Mouse (Mus musculus): ENCODE measurements at regions not wholly inside any gene's neighbourhood (a gene's known extent, or its start where the extent isn't known, plus 50 kb on each side); places are given as distances from the start of the nearest gene placed in this dataset.

DNA sequence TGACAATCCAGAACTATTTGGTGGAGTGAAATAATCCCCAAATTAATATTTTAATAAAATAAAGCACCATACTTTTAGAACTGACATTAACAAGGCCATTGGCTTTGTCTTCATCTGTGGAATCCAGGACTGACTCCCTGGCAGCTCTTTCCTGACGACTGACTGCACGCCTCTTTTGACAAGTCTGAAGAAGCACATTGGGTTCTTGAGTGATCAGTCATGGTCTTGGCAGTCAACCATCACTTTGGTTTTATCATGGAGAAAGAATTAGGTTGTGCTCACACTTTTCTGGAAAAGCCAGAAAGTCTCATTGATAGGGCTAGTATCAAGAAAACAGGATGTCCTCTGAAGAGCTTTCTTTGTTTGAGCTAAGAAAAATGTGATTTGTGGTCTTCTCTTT, 399.8 kb upstream of the Jag1 start:
- H3K4me3 ChIP-seq: no peak overlapping the region
- ATAC-seq (ENCODE audit: low read depth): no peak
- H3K9ac ChIP-seq: no peak overlapping the region
- 80% methylated on average over 2 of the region's 2 CpGs for WGBS
- no peaks in the 10 kb centered on the region for H3K4me1 ChIP-seq (replicated peaks)
- H3K4me2 ChIP-seq: no peak overlapping the region
- H3K36me3 ChIP-seq: no peaks in the 10 kb centered on the region
- no peak overlapping the region for H3K27ac ChIP-seq (replicated peaks)
- no peaks in the 10 kb centered on the region for H3K9me3 ChIP-seq
- H3K27me3 ChIP-seq: no peaks in the 10 kb centered on the region

DNA sequence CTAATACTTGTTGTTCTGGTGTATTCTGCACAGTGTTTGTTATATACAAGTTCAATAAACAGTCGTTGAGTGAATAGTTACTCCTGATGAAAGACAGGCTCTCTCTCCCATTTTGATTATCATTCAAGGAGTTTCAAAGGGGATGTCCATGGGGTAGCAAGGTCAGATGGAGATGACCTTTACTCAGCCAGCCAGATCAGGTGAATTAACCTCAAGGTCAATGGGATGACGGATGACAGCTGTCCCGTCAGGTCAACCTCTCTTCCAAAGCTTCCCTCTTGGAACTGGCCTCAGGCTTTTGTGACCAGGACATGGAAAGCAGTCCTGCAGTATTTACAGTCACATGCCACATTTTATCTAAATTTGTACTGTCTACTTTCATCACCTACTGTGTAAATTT, 398.6 kb upstream of the Jag1 start:
- no peaks in the 10 kb centered on the region for H3K27me3 ChIP-seq
- H3K4me2 ChIP-seq: no peak overlapping the region
- H3K9ac ChIP-seq: no peak overlapping the region
- WGBS: 73% methylated on average over 3 of the region's 3 CpGs
- H3K4me1 ChIP-seq (replicated peaks): no peaks in the 10 kb centered on the region
- H3K27ac ChIP-seq (replicated peaks): no peak overlapping the region
- no peaks in the 10 kb centered on the region for H3K9me3 ChIP-seq
- H3K36me3 ChIP-seq: no peaks in the 10 kb centered on the region
- H3K4me3 ChIP-seq: no peak overlapping the region
- ATAC-seq (ENCODE audit: low read depth): no peak

DNA sequence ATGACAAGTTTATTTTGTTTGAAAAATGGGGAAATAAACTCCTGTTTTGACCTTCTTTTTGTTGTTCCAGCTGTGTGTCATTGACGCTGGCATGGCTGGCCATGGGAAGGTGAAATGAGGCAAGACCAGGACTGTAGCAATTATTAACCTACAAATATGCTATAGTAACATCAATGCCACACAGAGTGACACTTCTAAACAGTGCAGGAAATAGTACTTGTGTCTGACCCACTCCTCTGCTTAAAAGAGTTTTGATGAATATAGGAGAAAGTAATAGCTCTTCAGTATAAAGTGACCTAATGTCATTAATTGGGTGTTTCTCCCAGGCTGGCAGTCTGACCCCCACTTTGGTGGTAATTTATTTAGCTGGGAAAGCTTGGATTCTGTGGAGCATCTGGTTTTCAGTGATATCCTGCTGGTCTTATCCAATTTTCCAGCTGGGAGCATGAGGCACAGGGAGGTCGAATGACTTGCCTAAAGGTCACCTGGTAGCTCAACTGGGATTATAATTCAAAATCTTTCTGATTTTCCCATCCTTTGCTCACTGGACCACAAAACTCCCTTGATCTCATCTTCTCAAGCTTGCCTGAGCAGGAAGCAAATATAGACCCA, 397.6 kb upstream of the Jag1 start:
- Histone ChIP-seq H3K27ac (replicated peaks) (no peak overlapping the region), H3K4me1 (replicated peaks) (no peaks in the 10 kb centered on the region), H3K4me2 (no peak overlapping the region), H3K9ac (no peak overlapping the region), H3K4me3 (no peak overlapping the region), H3K9me3 (no peaks in the 10 kb centered on the region), H3K27me3 (no peaks in the 10 kb centered on the region), H3K36me3 (no peaks in the 10 kb centered on the region)
- no peak for ATAC-seq (ENCODE audit: low read depth)
- 42% methylated on average over 2 of the region's 2 CpGs for WGBS

- no peak overlapping the region for H3K9ac ChIP-seq
- no peak overlapping the region for H3K27ac ChIP-seq (replicated peaks)
- no peaks in the 10 kb centered on the region for H3K36me3 ChIP-seq
- ATAC-seq (ENCODE audit: low read depth): no peak
- no peak overlapping the region for H3K4me2 ChIP-seq
- H3K27me3 ChIP-seq: no peaks in the 10 kb centered on the region
- no peak overlapping the region for H3K4me3 ChIP-seq
- 84% methylated on average over 3 of the region's 3 CpGs for WGBS
- no peaks in the 10 kb centered on the region for H3K9me3 ChIP-seq
- no peaks in the 10 kb centered on the region for H3K4me1 ChIP-seq (replicated peaks)
Measured at GRCm38 (mm10) chr2:137510671-137511235, 394.3 kb upstream of the Jag1 start.

DNA sequence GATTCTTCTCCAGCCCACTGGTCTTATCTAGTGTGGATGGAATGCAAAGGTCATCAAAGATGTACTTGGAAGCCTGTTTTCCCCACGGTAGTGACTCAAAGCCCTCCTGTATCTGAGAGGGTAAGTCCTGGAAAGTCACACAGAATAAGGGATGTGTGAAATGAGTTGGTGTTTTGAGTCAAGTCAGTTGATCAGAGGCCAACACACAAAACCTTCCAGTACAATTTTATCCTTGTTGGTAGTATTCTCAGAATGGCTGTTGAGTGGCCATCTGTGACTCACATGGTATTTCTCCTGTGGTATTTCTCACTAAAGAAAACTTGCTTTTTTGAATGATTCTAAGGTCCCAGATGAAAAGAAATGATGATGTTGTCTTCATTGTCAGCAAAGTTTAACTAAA, 384.8 kb upstream of the Jag1 start:
- Histone ChIP-seq H3K27ac (replicated peaks) (no peak overlapping the region), H3K4me3 (no peak overlapping the region), H3K9ac (no peak overlapping the region), H3K4me1 (replicated peaks) (no peaks in the 10 kb centered on the region), H3K36me3 (no peaks in the 10 kb centered on the region), H3K9me3 (no peaks in the 10 kb centered on the region), H3K27me3 (no peaks in the 10 kb centered on the region), H3K4me2 (no peak overlapping the region)
- ATAC-seq (ENCODE audit: low read depth): no peak
- WGBS: 81% methylated on average over 1 of the region's 1 CpGs

DNA sequence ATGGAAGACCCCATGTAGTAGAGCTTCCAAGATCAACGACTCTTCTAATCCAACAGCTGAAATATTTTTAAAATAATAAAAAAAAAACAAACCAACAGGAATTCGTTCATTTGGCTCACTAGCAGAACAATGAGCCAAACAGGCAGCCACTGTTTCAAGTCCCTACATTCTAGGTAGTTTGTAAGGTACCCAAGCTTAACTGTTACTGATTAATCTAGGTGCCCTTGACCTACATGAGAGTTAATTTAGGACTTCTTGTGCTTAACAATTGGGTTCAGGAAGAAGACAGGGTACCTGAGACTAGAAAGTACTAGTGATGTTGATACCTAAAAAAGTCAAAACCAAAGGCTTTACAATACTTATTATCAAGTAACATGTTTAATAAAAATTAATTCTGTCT, 381.2 kb upstream of the Jag1 start:
- no peak for ATAC-seq (ENCODE audit: low read depth)
- no peak overlapping the region for H3K4me3 ChIP-seq
- H3K9me3 ChIP-seq: no peaks in the 10 kb centered on the region
- H3K4me1 ChIP-seq (replicated peaks): no peaks in the 10 kb centered on the region
- H3K4me2 ChIP-seq: no peak overlapping the region
- no peak overlapping the region for H3K27ac ChIP-seq (replicated peaks)
- H3K9ac ChIP-seq: no peak overlapping the region
- H3K36me3 ChIP-seq: no peaks in the 10 kb centered on the region
- 84% methylated on average over 2 of the region's 2 CpGs for WGBS
- H3K27me3 ChIP-seq: no peaks in the 10 kb centered on the region

GRCm38 (mm10) chr2:137493600-137493999, 377.2 kb upstream of the Jag1 start:
- Histone ChIP-seq H3K36me3 (no peaks in the 10 kb centered on the region), H3K4me2 (no peak overlapping the region), H3K4me1 (replicated peaks) (no peaks in the 10 kb centered on the region), H3K27me3 (no peaks in the 10 kb centered on the region), H3K4me3 (no peak overlapping the region), H3K9me3 (no peaks in the 10 kb centered on the region), H3K27ac (replicated peaks) (no peak overlapping the region), H3K9ac (no peak overlapping the region)
- 84% methylated on average over 5 of the region's 5 CpGs for WGBS
- ATAC-seq (ENCODE audit: low read depth): no peak

DNA sequence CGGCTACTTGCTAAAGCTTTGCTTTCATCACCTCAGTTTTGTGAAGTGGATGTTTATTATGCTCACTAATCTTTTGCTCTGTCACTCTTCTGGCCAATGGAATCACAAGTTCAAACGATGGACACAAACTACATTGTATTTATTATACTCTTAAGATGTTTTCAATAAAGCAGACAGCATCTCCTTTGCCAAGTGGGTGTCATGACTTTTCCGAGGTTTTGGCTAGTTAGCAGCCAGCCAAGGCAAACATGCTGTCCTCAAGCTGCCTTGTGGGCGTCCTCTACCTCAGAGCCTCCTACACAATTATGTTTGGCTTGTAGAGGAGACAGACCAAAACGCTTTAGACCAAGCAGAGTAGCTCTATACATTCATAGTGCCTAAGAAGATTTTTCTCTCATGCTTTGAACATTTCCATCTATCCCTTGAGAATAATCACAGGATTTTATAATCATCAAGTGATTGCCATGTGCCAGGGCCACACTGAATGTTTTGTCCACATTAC, 372.8 kb upstream of the Jag1 start:
- no peaks in the 10 kb centered on the region for H3K9me3 ChIP-seq
- WGBS: 64% methylated on average over 5 of the region's 5 CpGs
- no peaks in the 10 kb centered on the region for H3K27me3 ChIP-seq
- no peak overlapping the region for H3K4me2 ChIP-seq
- no peak overlapping the region for H3K27ac ChIP-seq (replicated peaks)
- H3K4me3 ChIP-seq: no peak overlapping the region
- ATAC-seq (ENCODE audit: low read depth): no peak
- H3K9ac ChIP-seq: no peak overlapping the region
- no peaks in the 10 kb centered on the region for H3K4me1 ChIP-seq (replicated peaks)
- no peaks in the 10 kb centered on the region for H3K36me3 ChIP-seq

GRCm38 (mm10) chr2:137468769-137469168, 352.3 kb upstream of the Jag1 start:
- ATAC-seq (ENCODE audit: low read depth): no peak
- Histone ChIP-seq H3K9me3 (no peaks in the 10 kb centered on the region), H3K4me1 (replicated peaks) (no peaks in the 10 kb centered on the region), H3K36me3 (no peaks in the 10 kb centered on the region), H3K27me3 (no peaks in the 10 kb centered on the region), H3K4me2 (no peak overlapping the region), H3K27ac (replicated peaks) (no peak overlapping the region), H3K9ac (no peak overlapping the region), H3K4me3 (no peak overlapping the region)
- WGBS: 6% methylated on average over 1 of the region's 1 CpGs

DNA sequence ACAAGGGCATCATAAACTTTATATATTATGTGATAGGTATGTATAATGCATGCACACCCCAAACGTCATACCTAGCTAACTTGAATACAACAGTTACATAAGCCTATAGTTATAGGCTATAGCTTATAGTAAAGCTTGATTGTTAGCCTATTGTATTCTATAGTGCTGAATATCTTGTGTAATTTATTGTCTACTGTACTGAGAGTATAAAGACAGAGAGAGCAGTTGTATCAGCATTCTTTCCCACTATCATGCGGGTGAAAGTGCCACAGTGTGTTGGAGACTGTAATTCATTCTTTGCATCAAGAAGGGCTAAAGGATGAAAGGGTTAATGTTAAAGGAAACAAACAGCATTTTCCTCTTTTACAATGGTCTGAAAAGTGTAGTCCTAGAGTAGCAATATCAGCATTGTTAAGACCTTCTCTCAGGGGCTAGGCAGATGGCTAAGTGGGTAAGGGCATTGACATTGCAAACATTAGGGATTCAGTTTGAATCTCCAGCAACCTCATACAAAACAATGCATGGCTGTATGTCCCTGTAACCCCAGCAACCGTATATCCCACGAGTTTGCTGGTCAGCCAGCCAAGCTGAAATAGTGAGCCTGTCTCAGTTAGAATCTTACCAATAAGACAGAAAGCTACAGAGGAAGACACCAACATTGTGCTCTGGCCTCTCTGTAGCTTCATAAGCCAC, 340.8 kb upstream of the Jag1 start:
- H3K27ac ChIP-seq (replicated peaks): no peak overlapping the region
- no peaks in the 10 kb centered on the region for H3K9me3 ChIP-seq
- 20% methylated on average over 4 of the region's 4 CpGs for WGBS
- peak; percentile 36; the same call in 1 of the 2 replicates for ATAC-seq (ENCODE audit: low read depth)
- H3K4me3 ChIP-seq: no peak overlapping the region
- no peaks in the 10 kb centered on the region for H3K27me3 ChIP-seq
- no peaks in the 10 kb centered on the region for H3K36me3 ChIP-seq
- peaks cover 7% of the 10 kb centered on the region; the same call in 1 of the 2 replicates for H3K4me1 ChIP-seq (replicated peaks)
- no peak overlapping the region for H3K9ac ChIP-seq
- H3K4me2 ChIP-seq: no peak overlapping the region

DNA sequence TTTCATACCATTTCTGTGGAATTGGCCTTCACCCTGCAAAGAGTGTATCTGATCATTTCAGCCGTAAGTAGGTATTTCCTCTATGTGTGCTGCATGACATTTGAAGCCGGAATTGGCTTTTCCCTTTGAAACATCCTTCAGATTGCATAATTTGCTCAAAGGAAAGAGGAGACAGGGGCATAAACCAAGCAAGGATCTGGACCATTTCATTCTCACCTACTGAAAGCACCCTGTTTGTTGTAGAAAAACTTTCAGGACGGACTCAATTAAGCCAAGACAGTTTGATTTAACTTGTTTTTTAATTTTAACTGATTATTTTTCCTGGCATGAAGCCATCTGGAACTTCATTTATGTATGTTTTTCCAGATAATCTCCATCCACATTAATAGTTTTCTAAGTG, 340.0 kb upstream of the Jag1 start:
- WGBS: 89% methylated on average over 3 of the region's 3 CpGs
- Histone ChIP-seq H3K4me2 (no peak overlapping the region), H3K4me3 (no peak overlapping the region), H3K4me1 (replicated peaks) (peaks cover 7% of the 10 kb centered on the region; the same call in 1 of the 2 replicates), H3K27ac (replicated peaks) (no peak overlapping the region), H3K9me3 (no peaks in the 10 kb centered on the region), H3K9ac (no peak overlapping the region), H3K27me3 (no peaks in the 10 kb centered on the region), H3K36me3 (no peaks in the 10 kb centered on the region)
- no peak for ATAC-seq (ENCODE audit: low read depth)

DNA sequence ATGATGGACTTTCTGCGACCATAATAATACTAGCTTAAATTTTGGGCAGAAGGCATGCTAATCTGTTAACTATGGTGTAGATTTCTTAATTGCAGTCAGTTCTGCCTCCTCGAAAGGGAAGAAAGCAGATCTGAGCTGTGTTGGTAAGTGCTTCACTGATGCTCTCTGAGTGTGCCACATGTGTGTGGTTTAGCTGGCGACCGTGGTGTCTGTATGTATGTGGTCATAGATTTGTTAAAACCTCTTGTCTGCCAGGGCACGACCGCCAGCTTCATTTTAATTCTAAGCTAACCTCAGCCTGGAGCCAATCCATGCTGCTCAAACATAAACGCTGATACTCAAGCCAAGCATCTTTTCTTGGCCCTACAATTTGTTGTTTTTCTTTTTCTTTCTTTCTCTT, 330.5 kb upstream of the Jag1 start:
- Histone ChIP-seq H3K4me3 (no peak overlapping the region), H3K36me3 (no peaks in the 10 kb centered on the region), H3K27ac (replicated peaks) (no peak overlapping the region), H3K9me3 (no peaks in the 10 kb centered on the region), H3K9ac (no peak overlapping the region), H3K4me2 (no peak overlapping the region), H3K4me1 (replicated peaks) (no peaks in the 10 kb centered on the region), H3K27me3 (no peaks in the 10 kb centered on the region)
- ATAC-seq (ENCODE audit: low read depth): no peak
- WGBS: 88% methylated on average over 7 of the region's 7 CpGs
